In genomic region chr5:144881670-144882399, GRCm38 (mm10) we compare ENCODE assay signal across 12 mouse cellular contexts.
DNase-seq lines count a peak whose midpoint lies in the region.
"Had no signal": no experiment of that assay in that cellular context is flagged by ENCODE, and none has a peak within 500 bp of the region (broad histone marks: within the 10 kb centered on the region; RNA-seq: fewer than 3 reads in every experiment).

No protein-coding gene starts in this region.

- H3K27me3 ChIP-seq in heart, embryonic 10.5 days (ENCODE audit: insufficient read depth, poor library complexity, severe bottlenecking) = no peaks in the 10 kb centered on the region
- H3K27me3 ChIP-seq: embryonic facial prominence, embryonic 13.5 days; intestine, embryonic 15.5 days had no signal

- DNase-seq in heart, embryonic 10.5 days (ENCODE audit: low spot score) = peak; percentile 88
- DNase-seq in heart, postnatal 25 days (ENCODE audit: low spot score) = no peak
- DNase-seq in right cerebral cortex, postnatal 10 days (ENCODE audit: low spot score in 2 of 2) = peak; percentile 79 to 80
- DNase-seq in right cerebral cortex, postnatal 4 days = no peak
- DNase-seq in frontal cortex, postnatal 36 days (ENCODE audit: low spot score in 2 of 2) = peak; percentile 29 to 30
- DNase-seq in retina, embryonic 14.5 days (ENCODE audit: low spot score) = no peak
- no peak for DNase-seq in thymus, postnatal 14 days
- no peak for DNase-seq in kidney, adult 11 months
- DNase-seq: gastrocnemius, postnatal 14 days; lung, adult 18-20 months had no signal

- peaks cover 96% of the 10 kb centered on the region for H3K36me3 ChIP-seq in heart, embryonic 10.5 days

- 0 out of 2 replicates have a peak, but pooled peaks cover 2% of the 10 kb centered on the region for H3K9me3 ChIP-seq in heart, embryonic 10.5 days
- H3K9me3 ChIP-seq: embryonic facial prominence, embryonic 13.5 days; intestine, embryonic 15.5 days had no signal

- intact Hi-C loops in heart, postnatal 25 days (cut with DNase I) = loop anchor here (10.0 kb wide), 1 partner anchor 183 kb away; no protein-coding TSS in a partner anchor

- peaks cover 25% of the 10 kb centered on the region for H3K4me1 ChIP-seq in heart, embryonic 10.5 days
- H3K4me1 ChIP-seq: embryonic facial prominence, embryonic 13.5 days; intestine, embryonic 15.5 days had no signal

- H3K27ac ChIP-seq in heart, embryonic 10.5 days = peak overlapping the region; percentile 47; the same call in 1 of the 2 replicates
- H3K27ac ChIP-seq: embryonic facial prominence, embryonic 13.5 days; intestine, embryonic 15.5 days had no signal

- 42% methylated on average over 14 of the region's 14 CpGs for whole genome bisulfite sequencing in heart, embryonic 10.5 days

- H3K4me3 ChIP-seq in heart, embryonic 10.5 days = no peak overlapping the region
- H3K4me3 ChIP-seq: embryonic facial prominence, embryonic 13.5 days; intestine, embryonic 15.5 days had no signal

Comparison
In these comparisons a context has a peak if more than half of its experiments do, and no peak if none do; other contexts are left out.
1. DNase-seq: peak in heart, embryonic 10.5 days (single experiment), right cerebral cortex, postnatal 10 days (2 of 2) and frontal cortex, postnatal 36 days (2 of 2); none in heart, postnatal 25 days (single experiment), right cerebral cortex, postnatal 4 days (single experiment), retina, embryonic 14.5 days (single experiment), thymus, postnatal 14 days (single experiment) and kidney, adult 11 months (single experiment).